Mouse (Mus musculus) ZHBTc4 (cell line): Measurements from ENCODE around the gene Slc38a10.

Experiments used
- DNase-seq: peaks from one replicate; pipeline ENCODE4 v3.0.0-alpha.2; 2011; ENCODE audit warnings: low read depth, low spot score

Slc38a10 gene

DNA sequence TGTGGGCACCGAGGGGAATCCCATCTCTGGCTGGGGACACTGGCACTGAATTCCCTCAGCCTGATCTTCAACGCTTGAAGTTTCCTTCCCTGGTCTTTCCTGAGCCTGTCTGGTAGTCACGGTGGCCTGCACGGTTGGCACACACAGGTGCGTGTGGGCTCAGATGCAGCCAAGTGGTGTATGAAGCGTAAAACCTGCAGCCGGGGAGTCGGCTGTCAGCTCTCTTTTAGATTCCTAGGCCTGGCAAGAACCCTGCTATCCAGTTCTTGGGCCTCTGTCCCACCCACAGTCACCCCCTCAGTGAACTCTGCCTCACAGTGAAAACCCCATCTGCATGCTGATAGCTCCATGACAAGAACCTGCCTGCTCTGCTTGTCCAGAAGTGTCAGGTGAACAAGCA, 90.5 kb downstream of the Slc38a10 start:
- DNase-seq: no peak

GRCm38 (mm10) chr11:120055953-120056732, 95.0 kb downstream of the Slc38a10 start:
- no peak for DNase-seq
